Mouse (Mus musculus) CH12.LX (cell line): ENCODE data around the gene Apba2. TPM values are rescaled to one million over a fixed set of nuclear protein-coding genes. Genes with fewer than 3 reads are reported as not detected.

Experiments
- DNase-seq: peaks from one replicate; pipeline ENCODE4 v3.0.0-alpha.2; 2013; ENCODE audit errors: extremely low read depth
- H3K27ac ChIP-seq: 2 replicates; pipeline ENCODE4 v1.5.1; 2012; ENCODE audit warnings: low read depth, mild to moderate bottlenecking, control low read depth, moderate library complexity; ENCODE audit not compliant: insufficient read depth
- H3K27me3 ChIP-seq: replicated peaks from 2 replicates; pipeline ENCODE3; 2012; ENCODE audit warnings: inconsistent platforms
- H3K36me3 ChIP-seq, 2 experiments: replicated peaks in 1 of 2; 2 replicates each; pipeline versions ENCODE3 to v1.6.1; 2012; ENCODE audit warnings: inconsistent platforms in 1 of 2, low read length in 1 of 2, mild to moderate bottlenecking in 1 of 2, mixed read lengths in 1 of 2, moderate library complexity in 1 of 2; ENCODE audit not compliant: control insufficient read depth in 1 of 2, insufficient read depth in 1 of 2
- H3K4me1 ChIP-seq, 2 experiments: 2 replicates each; pipeline ENCODE4 v1.6.1; 2012; ENCODE audit warnings: inconsistent platforms in 1 of 2, moderate library complexity in 1 of 2; ENCODE audit not compliant: insufficient read depth in 2 of 2, control insufficient read depth in 1 of 2
- H3K4me2 ChIP-seq: 2 replicates; pipeline ENCODE4 v1.6.1; 2012; ENCODE audit warnings: low read depth, mild to moderate bottlenecking, control low read depth; ENCODE audit not compliant: poor library complexity, insufficient read depth, severe bottlenecking
- H3K4me3 ChIP-seq, 3 experiments: fragments of 150-350 bp in 1 of 3; sonication (generic) in 1 of 3; replicated peaks in 1 of 3; 2 replicates each; pipeline versions ENCODE3 to v1.5.1; 2011 to 2012; ENCODE audit warnings: low read depth in 2 of 3, low read length in 2 of 3, mild to moderate bottlenecking in 2 of 3, moderate library complexity in 2 of 3, control low read depth in 1 of 3, improper control_type of control experiment in 1 of 3, inconsistent platforms in 1 of 3, mixed read lengths in 1 of 3; ENCODE audit not compliant: poor library complexity in 1 of 3
- H3K79me2 ChIP-seq: replicated peaks from 2 replicates; pipeline ENCODE4 v1.6.1; 2012; ENCODE audit warnings: mild to moderate bottlenecking, moderate library complexity; ENCODE audit not compliant: control insufficient read depth, poor library complexity, insufficient read depth, severe bottlenecking; ENCODE audit errors: extremely low read depth
- H3K9ac ChIP-seq: 2 replicates; pipeline ENCODE4 v1.6.1; 2012; ENCODE audit warnings: low read depth, mild to moderate bottlenecking, control low read depth, moderate library complexity; ENCODE audit not compliant: insufficient read depth
- H3K9me3 ChIP-seq: replicated peaks from 2 replicates; pipeline ENCODE3; 2012; ENCODE audit warnings: low read length, inconsistent platforms, mixed read lengths
- HCFC1 ChIP-seq: IDR thresholded peaks from 2 replicates; pipeline ENCODE4 v1.6.1; 2012; ENCODE audit warnings: low read depth, mild to moderate bottlenecking, inconsistent platforms, low read length, improper control_type of control experiment
- JUND ChIP-seq: conservative IDR thresholded peaks from 2 replicates; pipeline ENCODE4 v1.6.1; 2011; ENCODE audit warnings: low read depth, low read length, improper control_type of control experiment
- MAZ ChIP-seq: IDR thresholded peaks from 2 replicates; pipeline ENCODE4 v1.6.1; 2012; ENCODE audit warnings: low read depth, mild to moderate bottlenecking, inconsistent platforms, low read length, improper control_type of control experiment, moderate library complexity
- TBP ChIP-seq: conservative IDR thresholded peaks from 2 replicates; pipeline ENCODE4 v1.6.1; 2011; ENCODE audit warnings: low read depth, low read length, improper control_type of control experiment
- UBTF ChIP-seq: IDR thresholded peaks from 2 replicates; pipeline ENCODE4 v1.6.1; 2012; ENCODE audit warnings: low read depth, mild to moderate bottlenecking, inconsistent platforms, low read length, improper control_type of control experiment, moderate library complexity
- USF1 ChIP-seq: IDR thresholded peaks from 2 replicates; pipeline ENCODE4 v1.6.1; 2014; ENCODE audit warnings: low read depth, mild to moderate bottlenecking, inconsistent platforms, low read length, improper control_type of control experiment
- ZKSCAN1 ChIP-seq: IDR thresholded peaks from 2 replicates; pipeline ENCODE4 v1.6.1; 2012; ENCODE audit warnings: low read depth, inconsistent platforms, low read length, improper control_type of control experiment, borderline replicate concordance
- ZNF384 ChIP-seq: IDR thresholded peaks from 2 replicates; pipeline ENCODE4 v1.6.1; 2012; ENCODE audit warnings: low read depth, low read length, improper control_type of control experiment, inconsistent platforms
- dilution Hi-C: fragments of 300-500 bp; cut with MboI; formaldehyde crosslinking; loops from 2 replicates; pipeline ENCODE4 v1.14.3; 2020; ENCODE audit warnings: low sequenced_read_pairs; ENCODE audit not compliant: extremely low pct_unique_long_range_greater_than_20kb, extremely low pct_ligation_motif_present
- in situ Hi-C: fragments of 300-500 bp; cut with MboI; formaldehyde crosslinking; loops from 3 replicates; pipeline ENCODE4 v1.14.3; 2019; ENCODE audit warnings: low sequenced_read_pairs, low pct_ligation_motif_present, low pct_unique_long_range_greater_than_20kb, mixed read lengths
- polyA plus RNA-seq: library from polyadenylated mRNA; unstranded; fragments of >175 nt; gene quantifications from 2 replicates; pipeline ENCODE4 v1.2.1, GENCODE M21; 2012; ENCODE audit warnings: low read depth; ENCODE audit not compliant: insufficient read length
- total RNA-seq, 2 experiments: library from RNA; depleted of rRNA; stranded (reverse); fragments of 300-350 nt in 1 of 2; fragments of >200 nt in 1 of 2; gene quantifications; 2 replicates each; pipeline ENCODE4 v1.2.3; 2012 to 2014

The Apba2 gene
- total and polyA plus RNA-seq, 3 experiments: 0.19 TPM; not detected in 2

- dilution Hi-C loops: no loop called here
These were observed 9.2 kb downstream of the Apba2 start for GRCm38 (mm10) chr7:64510526-64511210.

GRCm38 (mm10) chr7:64513621-64514020 is 12.1 kb downstream of the Apba2 start:
- H3K4me1 ChIP-seq: peaks cover 5 to 17% of the 10 kb centered on the region in 2 experiments; a peak in 2 of 4 replicates
- no peak for TF ChIP-seq USF1
- no peak for TF ChIP-seq UBTF
- no peak for TF ChIP-seq JUND
- no peak for TF ChIP-seq HCFC1
- no peak for TF ChIP-seq TBP
- TF ChIP-seq, all 38 proteins: peak for 0
- Histone ChIP-seq H3K9ac (no peak overlapping the region), H3K9me3 (no peaks in the 10 kb centered on the region), H3K4me2 (no peak overlapping the region), H3K79me2 (no peaks in the 10 kb centered on the region), H3K36me3 (no peaks in the 10 kb centered on the region), H3K27me3 (no peaks in the 10 kb centered on the region), H3K4me3 (no peak overlapping the region), H3K27ac (no peak overlapping the region)
- DNase-seq: no peak
- in situ Hi-C loops (no loop called here), dilution Hi-C loops (no loop called here)

More at GRCm38 (mm10) chr7:64510526-64511210, 9.2 kb downstream of the Apba2 start:
- Histone ChIP-seq H3K27ac (no peak overlapping the region), H3K9me3 (no peaks in the 10 kb centered on the region), H3K9ac (no peak overlapping the region), H3K4me1 (peaks cover 5 to 17% of the 10 kb centered on the region in 2 experiments; a peak in 2 of 4 replicates), H3K4me2 (no peak overlapping the region), H3K27me3 (no peaks in the 10 kb centered on the region), H3K79me2 (no peaks in the 10 kb centered on the region), H3K4me3 (no peak overlapping the region), H3K36me3 (no peaks in the 10 kb centered on the region)
- no peak for DNase-seq
- in situ Hi-C loops: no loop called here
- TF ChIP-seq ZNF384 (no peak), TBP (no peak), MAZ (no peak)

GRCm38 (mm10) chr7:64515280-64515679 is 13.8 kb downstream of the Apba2 start:
- no peaks in the 10 kb centered on the region for H3K9me3 ChIP-seq
- H3K27me3 ChIP-seq: no peaks in the 10 kb centered on the region
- H3K27ac ChIP-seq: no peak overlapping the region
- H3K4me2 ChIP-seq: no peak overlapping the region
- DNase-seq: no peak
- H3K4me1 ChIP-seq: peaks cover 7 to 17% of the 10 kb centered on the region in 2 experiments; a peak in 3 of 4 replicates
- H3K4me3 ChIP-seq: no peak overlapping the region
- in situ Hi-C loops (no loop called here), dilution Hi-C loops (no loop called here)
- H3K9ac ChIP-seq: no peak overlapping the region
- H3K79me2 ChIP-seq: no peaks in the 10 kb centered on the region
- TF ChIP-seq JUND: no peak
- no peak for TF ChIP-seq HCFC1
- TF ChIP-seq MAZ: no peak
- no peak for TF ChIP-seq TBP
- TF ChIP-seq ZKSCAN1: no peak
- no peaks in the 10 kb centered on the region for H3K36me3 ChIP-seq
